Mouse (Mus musculus) spleen, postnatal 4 days (tissue): ENCODE measurements at regions not wholly inside any gene's neighbourhood (a gene's known extent, or its start where the extent isn't known, plus 50 kb on each side); places are given as distances from the start of the nearest gene placed in this dataset.
A peak's percentile ranks its signal among the peaks of the same experiment; 100 is the strongest.

ENCODE experiments used
- DNase-seq, 2 experiments: peaks; one replicate each; pipeline ENCODE4 v3.0.0; 2022; ENCODE audit warnings: low spot score in 2 of 2

GRCm38 (mm10) chr13:47580144-47580543 lies 457.7 kb downstream of the Rnf144b start:
- DNase-seq, result no peak

GRCm38 (mm10) chr13:47585158-47585557 lies 462.7 kb downstream of the Rnf144b start:
- DNase-seq, result no peak

GRCm38 (mm10) chr13:47602646-47603045 lies 480.2 kb downstream of the Rnf144b start:
- no peak for DNase-seq

GRCm38 (mm10) chr13:47611439-47611838 lies 489.0 kb downstream of the Rnf144b start:
- no peak for DNase-seq

- no peak for DNase-seq
Observed at GRCm38 (mm10) chr13:47636511-47637103, 514.2 kb downstream of the Rnf144b start.

GRCm38 (mm10) chr13:47642341-47642740 lies 519.9 kb downstream of the Rnf144b start:
- DNase-seq, result no peak

GRCm38 (mm10) chr13:47645081-47645480 lies 522.6 kb downstream of the Rnf144b start:
- DNase-seq, result no peak

GRCm38 (mm10) chr13:47647693-47648092 lies 525.2 kb downstream of the Rnf144b start:
- DNase-seq, result no peak

- DNase-seq, result no peak
Observed at GRCm38 (mm10) chr13:47650093-47650492, 527.6 kb downstream of the Rnf144b start.

GRCm38 (mm10) chr13:47666470-47666869 lies 544.0 kb downstream of the Rnf144b start:
- DNase-seq, result no peak

GRCm38 (mm10) chr13:47666956-47667701 lies 544.7 kb downstream of the Rnf144b start:
- DNase-seq, result peak; percentile 45 to 75

- DNase-seq, result no peak
Observed at GRCm38 (mm10) chr13:47688131-47688530, 565.7 kb downstream of the Rnf144b start.

GRCm38 (mm10) chr13:47693815-47694214 lies 567.2 kb upstream of the Id4 start:
- DNase-seq, result no peak

GRCm38 (mm10) chr13:47695877-47696276 lies 565.2 kb upstream of the Id4 start:
- no peak for DNase-seq

- DNase-seq, result no peak
Observed at GRCm38 (mm10) chr13:47700556-47700955, 560.5 kb upstream of the Id4 start.

GRCm38 (mm10) chr13:47707961-47708609 lies 552.9 kb upstream of the Id4 start:
- no peak for DNase-seq

GRCm38 (mm10) chr13:47709323-47709722 lies 551.7 kb upstream of the Id4 start:
- no peak for DNase-seq

GRCm38 (mm10) chr13:47712507-47712906 lies 548.5 kb upstream of the Id4 start:
- no peak for DNase-seq

GRCm38 (mm10) chr13:47716265-47716664 lies 544.8 kb upstream of the Id4 start:
- DNase-seq, result no peak

GRCm38 (mm10) chr13:47720645-47721044 lies 540.4 kb upstream of the Id4 start:
- DNase-seq, result no peak

GRCm38 (mm10) chr13:47734415-47734814 lies 526.6 kb upstream of the Id4 start:
- DNase-seq, result no peak

GRCm38 (mm10) chr13:47735426-47736063 lies 525.5 kb upstream of the Id4 start:
- DNase-seq, result no peak
